ENCODE assay signal across 20 mouse cellular contexts in genomic region chr14:73501283-73501682, GRCm38 (mm10).
"Had no signal": no experiment of that assay in that cellular context is flagged by ENCODE, and none has a peak within 500 bp of the region (broad histone marks: within the 10 kb centered on the region; RNA-seq: fewer than 3 reads in every experiment).

No protein-coding gene starts in this region.

- H3K27ac ChIP-seq: limb, embryonic 12.5 days; limb, embryonic 15.5 days; liver, embryonic 14.5 days; midbrain, embryonic 10.5 days; stomach, embryonic 15.5 days had no signal

- H3K27me3 ChIP-seq: limb, embryonic 12.5 days; limb, embryonic 15.5 days; stomach, embryonic 15.5 days had no signal

- H3K9me3 ChIP-seq: limb, embryonic 12.5 days; limb, embryonic 15.5 days; megakaryocyte, embryonic 14.5 days; midbrain, embryonic 10.5 days; midbrain, embryonic 13.5 days; stomach, embryonic 15.5 days had no signal

- H3K4me2 ChIP-seq: limb, embryonic 12.5 days; limb, embryonic 15.5 days; liver, embryonic 11.5 days; lung, embryonic 14.5 days; midbrain, embryonic 13.5 days; stomach, embryonic 15.5 days had no signal

- DNase-seq: kidney, adult 9 months; kidney, postnatal 14 days; kidney, postnatal 4 days; liver, postnatal 0 days; right cerebral cortex, adult 18-20 months; right cerebral cortex, postnatal 14 days; right cerebral cortex, postnatal 4 days; spleen, adult 18-20 months; thymus, postnatal 25 days had no signal

- H3K36me3 ChIP-seq: limb, embryonic 12.5 days; limb, embryonic 15.5 days; midbrain, embryonic 10.5 days; midbrain, embryonic 13.5 days; stomach, embryonic 15.5 days had no signal

- H3K4me1 ChIP-seq: midbrain, embryonic 10.5 days had no signal

- H3K9ac ChIP-seq: limb, embryonic 12.5 days; limb, embryonic 15.5 days; liver, embryonic 14.5 days; liver, postnatal 0 days; lung, embryonic 14.5 days; midbrain, embryonic 13.5 days; stomach, embryonic 15.5 days had no signal

- H3K4me3 ChIP-seq: limb, embryonic 12.5 days; limb, embryonic 15.5 days; megakaryocyte, embryonic 14.5 days; midbrain, embryonic 10.5 days; midbrain, embryonic 13.5 days; myocyte; stomach, embryonic 15.5 days had no signal

- ATAC-seq: midbrain, embryonic 13.5 days; midbrain, embryonic 16.5 days had no signal
